Mouse (Mus musculus) small intestine, adult 2 months (tissue): ENCODE results near the gene AB124611. TPM values are rescaled to one million over a fixed set of nuclear protein-coding genes. Genes with fewer than 3 reads are reported as not detected.

Source experiments
- H3K27ac ChIP-seq: fragments of 200-500 bp; 2 replicates; pipeline ENCODE4 v1.5.1; 2012; ENCODE audit warnings: low read depth, low read length, control low read depth, inconsistent platforms; ENCODE audit not compliant: insufficient read depth
- H3K27me3 ChIP-seq: fragments of 200-500 bp; 2 replicates; pipeline ENCODE4 v1.6.1; 2012; ENCODE audit warnings: mild to moderate bottlenecking, moderate library complexity, low read length, inconsistent platforms; ENCODE audit not compliant: control insufficient read depth, insufficient read depth
- H3K36me3 ChIP-seq: fragments of 200-500 bp; 2 replicates; pipeline ENCODE4 v1.6.1; 2012; ENCODE audit warnings: mild to moderate bottlenecking, low read length, control low read depth, inconsistent platforms; ENCODE audit not compliant: control insufficient read depth, insufficient read depth
- H3K4me1 ChIP-seq: fragments of 200-500 bp; 2 replicates; pipeline ENCODE4 v1.6.1; 2012; ENCODE audit warnings: low read length, inconsistent platforms, mixed read lengths; ENCODE audit not compliant: control insufficient read depth, insufficient read depth, insufficient read length
- H3K4me3 ChIP-seq: fragments of 200-500 bp; 2 replicates; pipeline ENCODE4 v1.5.1; 2012; ENCODE audit warnings: low read depth, mild to moderate bottlenecking, control low read depth, inconsistent platforms, low read length, moderate library complexity
- CTCF ChIP-seq: fragments of 200-500 bp; IDR thresholded peaks from 2 replicates; pipeline ENCODE4 v1.5.1; 2012; ENCODE audit warnings: low read depth, mild to moderate bottlenecking, control low read depth, inconsistent platforms, low read length, moderate library complexity, mixed read lengths; ENCODE audit not compliant: insufficient replicate concordance, insufficient read length; ENCODE audit errors: extremely low read depth
- POLR2A ChIP-seq: fragments of 200-500 bp; IDR thresholded peaks from 2 replicates; pipeline ENCODE4 v1.6.1; 2012; ENCODE audit warnings: low read depth, mild to moderate bottlenecking, control low read depth, inconsistent platforms, low read length, moderate library complexity
- WGBS: fragments of 180-500 bp; shearing (Covaris S2); methylation state at CpG from one replicate; pipeline ENCODE4 v1.1.7; 2018; 5-methylcytosine and 5-hydroxymethylcytosine counted together
- polyA plus RNA-seq: library from polyadenylated mRNA; depleted of rRNA; stranded (reverse); fragments of >200 nt; gene quantifications from 2 replicates; pipeline ENCODE4 v1.2.3, GENCODE M21; 2012

AB124611 gene
- polyA plus RNA-seq, 1 experiment, result 1.4 TPM

- WGBS, result 84% methylated on average over 19 of the region's 19 CpGs
- Histone ChIP-seq H3K4me1 (no peaks in the 10 kb centered on the region), H3K27me3 (no peaks in the 10 kb centered on the region), H3K36me3 (peaks cover 54% of the 10 kb centered on the region), H3K27ac (peak overlapping the region; percentile 5; the same call in 1 of the 2 replicates), H3K4me3 (no peak overlapping the region)
- TF ChIP-seq POLR2A (no peak), CTCF (no peak)
These were observed 29.5 kb upstream of the AB124611 start for GRCm38 (mm10) chr9:21496308-21497049.

GRCm38 (mm10) chr9:21497050-21497542 lies 28.9 kb upstream of the AB124611 start:
- 92% methylated on average over 16 of the region's 16 CpGs for WGBS
- H3K4me3 ChIP-seq, result no peak overlapping the region
- no peaks in the 10 kb centered on the region for H3K27me3 ChIP-seq
- H3K27ac ChIP-seq, result no peak overlapping the region
- H3K4me1 ChIP-seq, result no peaks in the 10 kb centered on the region
- TF ChIP-seq POLR2A, result no peak
- no peak for TF ChIP-seq CTCF
- H3K36me3 ChIP-seq, result peaks cover 50% of the 10 kb centered on the region

GRCm38 (mm10) chr9:21497664-21498063 lies 28.3 kb upstream of the AB124611 start:
- Histone ChIP-seq H3K27ac (no peak overlapping the region), H3K36me3 (peaks cover 49% of the 10 kb centered on the region)
- TF ChIP-seq POLR2A, result no peak
- TF ChIP-seq CTCF, result no peak

GRCm38 (mm10) chr9:21498284-21498902 lies 27.6 kb upstream of the AB124611 start:
- WGBS, result 92% methylated on average over 12 of the region's 12 CpGs
- no peaks in the 10 kb centered on the region for H3K4me1 ChIP-seq
- peaks cover 47% of the 10 kb centered on the region for H3K36me3 ChIP-seq
- H3K27me3 ChIP-seq, result no peaks in the 10 kb centered on the region
- H3K4me3 ChIP-seq, result no peak overlapping the region
- no peak overlapping the region for H3K27ac ChIP-seq
- TF ChIP-seq POLR2A, result no peak
- no peak for TF ChIP-seq CTCF

More at GRCm38 (mm10) chr9:21497664-21498063, 28.3 kb upstream of the AB124611 start:
- Histone ChIP-seq H3K4me1 (no peaks in the 10 kb centered on the region), H3K4me3 (no peak overlapping the region), H3K27me3 (no peaks in the 10 kb centered on the region)
- WGBS, result 90% methylated on average over 2 of the region's 2 CpGs

GRCm38 (mm10) chr9:21503352-21503751 lies 22.6 kb upstream of the AB124611 start:
- H3K36me3 ChIP-seq, result peaks cover 69% of the 10 kb centered on the region
- H3K4me3 ChIP-seq, result no peak overlapping the region
- H3K27me3 ChIP-seq, result no peaks in the 10 kb centered on the region
- H3K4me1 ChIP-seq, result no peaks in the 10 kb centered on the region
- TF ChIP-seq POLR2A, result no peak
- TF ChIP-seq CTCF, result no peak
- H3K27ac ChIP-seq, result no peak overlapping the region
- WGBS, result 95% methylated on average over 8 of the region's 8 CpGs

GRCm38 (mm10) chr9:21505767-21506166 lies 20.2 kb upstream of the AB124611 start:
- TF ChIP-seq CTCF, result no peak
- no peak for TF ChIP-seq POLR2A
- Histone ChIP-seq H3K36me3 (peaks cover 52% of the 10 kb centered on the region), H3K4me3 (no peak overlapping the region), H3K27me3 (no peaks in the 10 kb centered on the region), H3K4me1 (peaks cover 6% of the 10 kb centered on the region), H3K27ac (no peak overlapping the region)

- Histone ChIP-seq H3K27me3 (no peaks in the 10 kb centered on the region), H3K27ac (no peak overlapping the region), H3K36me3 (peaks cover 49% of the 10 kb centered on the region), H3K4me1 (peaks cover 6% of the 10 kb centered on the region), H3K4me3 (no peak overlapping the region)
- TF ChIP-seq POLR2A, result no peak
- WGBS, result 89% methylated on average over 15 of the region's 15 CpGs
These were observed 18.1 kb upstream of the AB124611 start for GRCm38 (mm10) chr9:21507753-21508430.
